Mouse (Mus musculus) CH12.LX (cell line): ENCODE data around the gene Olfr1280.

Experiments used
- CHD2 ChIP-seq: IDR thresholded peaks from 2 replicates; pipeline ENCODE4 v1.6.1; 2011; ENCODE audit warnings: low read length, improper control_type of control experiment
- CTCF ChIP-seq, 2 experiments: IDR thresholded peaks in 1 of 2; conservative IDR thresholded peaks in 1 of 2; 2 replicates each; pipeline ENCODE4 v1.5.1; 2011 to 2012; ENCODE audit warnings: low read depth in 2 of 2, low read length in 2 of 2, improper control_type of control experiment in 1 of 2, inconsistent platforms in 1 of 2, mild to moderate bottlenecking in 1 of 2, moderate library complexity in 1 of 2
- IRF4 ChIP-seq: IDR thresholded peaks from 2 replicates; pipeline ENCODE4 v1.6.1; 2014; ENCODE audit warnings: low read depth, mild to moderate bottlenecking, inconsistent platforms, low read length, improper control_type of control experiment
- NELFE ChIP-seq: IDR thresholded peaks from 2 replicates; pipeline ENCODE4 v1.6.1; 2011; ENCODE audit warnings: low read depth, low read length, improper control_type of control experiment
- POLR2A ChIP-seq: IDR thresholded peaks from 2 replicates; pipeline ENCODE4 v1.6.1; 2011; ENCODE audit warnings: low read depth, mild to moderate bottlenecking, improper control_type of control experiment, low read length
- TCF12 ChIP-seq: IDR thresholded peaks from 2 replicates; pipeline ENCODE4 v1.6.1; 2014; ENCODE audit warnings: low read depth, mild to moderate bottlenecking, inconsistent platforms, low read length, improper control_type of control experiment
- USF1 ChIP-seq: IDR thresholded peaks from 2 replicates; pipeline ENCODE4 v1.6.1; 2014; ENCODE audit warnings: low read depth, mild to moderate bottlenecking, inconsistent platforms, low read length, improper control_type of control experiment
- ZC3H11A ChIP-seq: IDR thresholded peaks from 2 replicates; pipeline ENCODE4 v1.6.1; 2012; ENCODE audit warnings: low read depth, mild to moderate bottlenecking, inconsistent platforms, low read length, improper control_type of control experiment
- ZMIZ1 ChIP-seq: IDR thresholded peaks from 2 replicates; pipeline ENCODE4 v1.6.1; 2012; ENCODE audit warnings: low read depth, mild to moderate bottlenecking, inconsistent platforms, low read length, improper control_type of control experiment

DNA sequence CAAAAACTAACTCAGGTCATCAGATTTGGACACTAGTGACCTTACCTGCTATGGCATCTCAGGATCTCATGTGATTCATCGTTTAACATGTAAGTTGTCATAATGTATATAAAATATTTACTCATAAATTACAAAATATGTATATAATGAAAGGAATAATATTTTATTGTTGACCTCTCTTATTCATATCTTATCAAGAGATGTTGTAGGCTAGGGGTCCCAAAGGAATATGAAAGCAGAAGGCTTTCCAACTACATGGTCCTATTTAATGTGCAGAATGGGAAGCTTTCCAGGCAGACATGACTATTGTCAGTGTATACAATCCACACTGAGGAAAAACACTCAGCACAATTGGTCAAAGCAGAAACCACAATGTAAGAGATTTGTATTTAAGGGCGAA, 52.7 kb downstream of the Olfr1280 start, which contains the start of gene Olfr1283:
- TF ChIP-seq TCF12 (no peak), CHD2 (no peak), CTCF (conservative IDR thresholded peaks at IDR 0.05 in 1 of 2, IDR thresholded peaks at IDR 0.05 in 1 of 2; ENCODE audit: low read depth in 2 of 2, low read length in 2 of 2) (no peak), ZC3H11A (no peak), ZMIZ1 (no peak), NELFE (no peak), USF1 (no peak), POLR2A (no peak), IRF4 (no peak)
